Mouse (Mus musculus): ENCODE measurements at regions not wholly inside any gene's neighbourhood (a gene's known extent, or its start where the extent isn't known, plus 50 kb on each side); places are given as distances from the start of the nearest gene placed in this dataset.

GRCm38 (mm10) chr15:34775714-34776113 lies 418.0 kb upstream of the 9430069I07Rik start:
- Histone ChIP-seq H3K4me1 (replicated peaks; ENCODE audit: control insufficient read depth, insufficient read depth, low read length) (no peaks in the 10 kb centered on the region), H3K4me3 (ENCODE audit: low read depth, low read length) (no peak overlapping the region), H3K27me3 (ENCODE audit: control insufficient read depth, insufficient read depth, low read length) (no peaks in the 10 kb centered on the region), H3K36me3 (ENCODE audit: control insufficient read depth, insufficient read depth, low read length) (no peaks in the 10 kb centered on the region), H3K27ac (ENCODE audit: low read depth, low read length) (no peak overlapping the region), H3K4me2 (replicated peaks; ENCODE audit: low read depth, low read length) (no peak overlapping the region), H3K9me3 (ENCODE audit: control insufficient read depth, low read length) (no peaks in the 10 kb centered on the region), H3K9ac (ENCODE audit: low read depth, low read length) (no peak overlapping the region)
- no peak for ATAC-seq (ENCODE audit: low FRiP score)
- WGBS, result 79% methylated on average over 2 of the region's 2 CpGs
- no peak for DNase-seq (ENCODE audit: low spot score)

GRCm38 (mm10) chr15:34751746-34752145 lies 394.1 kb upstream of the 9430069I07Rik start:
- Histone ChIP-seq H3K4me3 (ENCODE audit: low read depth, low read length) (no peak overlapping the region), H3K27ac (ENCODE audit: low read depth, low read length) (no peak overlapping the region), H3K9ac (ENCODE audit: low read depth, low read length) (no peak overlapping the region), H3K4me1 (replicated peaks; ENCODE audit: control insufficient read depth, insufficient read depth, low read length) (no peaks in the 10 kb centered on the region), H3K36me3 (ENCODE audit: control insufficient read depth, insufficient read depth, low read length) (no peaks in the 10 kb centered on the region), H3K4me2 (replicated peaks; ENCODE audit: low read depth, low read length) (no peak overlapping the region), H3K9me3 (ENCODE audit: control insufficient read depth, low read length) (no peaks in the 10 kb centered on the region), H3K27me3 (ENCODE audit: control insufficient read depth, insufficient read depth, low read length) (no peaks in the 10 kb centered on the region)
- ATAC-seq (ENCODE audit: low FRiP score) (no peak), DNase-seq (ENCODE audit: low spot score) (no peak)
- WGBS, result 78% methylated on average over 2 of the region's 2 CpGs

GRCm38 (mm10) chr15:34751021-34751420 lies 393.3 kb upstream of the 9430069I07Rik start:
- H3K27ac ChIP-seq (ENCODE audit: low read depth, low read length), result no peak overlapping the region
- H3K4me1 ChIP-seq (replicated peaks; ENCODE audit: control insufficient read depth, insufficient read depth, low read length), result no peaks in the 10 kb centered on the region
- no peak for DNase-seq (ENCODE audit: low spot score)
- no peak overlapping the region for H3K4me3 ChIP-seq (ENCODE audit: low read depth, low read length)
- WGBS, result 90% methylated on average over 2 of the region's 2 CpGs
- H3K9ac ChIP-seq (ENCODE audit: low read depth, low read length), result no peak overlapping the region
- H3K27me3 ChIP-seq (ENCODE audit: control insufficient read depth, insufficient read depth, low read length), result no peaks in the 10 kb centered on the region
- no peaks in the 10 kb centered on the region for H3K9me3 ChIP-seq (ENCODE audit: control insufficient read depth, low read length)
- H3K4me2 ChIP-seq (replicated peaks; ENCODE audit: low read depth, low read length), result no peak overlapping the region
- no peak for ATAC-seq (ENCODE audit: low FRiP score)
- no peaks in the 10 kb centered on the region for H3K36me3 ChIP-seq (ENCODE audit: control insufficient read depth, insufficient read depth, low read length)

DNA sequence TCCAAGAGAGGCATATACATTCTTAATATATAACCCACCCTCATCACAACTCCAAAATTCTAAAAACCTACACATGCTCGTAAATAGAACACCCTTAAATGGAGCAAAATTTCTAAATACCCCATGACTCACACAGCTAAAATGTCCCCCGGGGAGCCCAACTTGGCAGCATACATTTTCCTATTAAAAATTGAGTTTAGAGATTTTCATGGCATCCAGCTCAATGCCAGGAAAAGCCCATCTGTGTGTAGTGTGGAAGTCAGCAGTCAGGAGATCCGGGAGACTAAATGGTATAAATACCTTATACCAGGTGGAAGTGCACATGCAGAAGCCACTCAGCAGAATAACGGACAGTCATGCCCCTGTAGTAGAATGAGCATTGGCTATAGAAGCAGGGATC lies 389.4 kb upstream of the 9430069I07Rik start:
- no peak overlapping the region for H3K4me2 ChIP-seq (replicated peaks; ENCODE audit: low read depth, low read length)
- ATAC-seq (ENCODE audit: low FRiP score), result no peak
- no peaks in the 10 kb centered on the region for H3K27me3 ChIP-seq (ENCODE audit: control insufficient read depth, insufficient read depth, low read length)
- no peak overlapping the region for H3K9ac ChIP-seq (ENCODE audit: low read depth, low read length)
- no peaks in the 10 kb centered on the region for H3K9me3 ChIP-seq (ENCODE audit: control insufficient read depth, low read length)
- no peak for DNase-seq (ENCODE audit: low spot score)
- H3K36me3 ChIP-seq (ENCODE audit: control insufficient read depth, insufficient read depth, low read length), result no peaks in the 10 kb centered on the region
- no peak overlapping the region for H3K4me3 ChIP-seq (ENCODE audit: low read depth, low read length)
- no peaks in the 10 kb centered on the region for H3K4me1 ChIP-seq (replicated peaks; ENCODE audit: control insufficient read depth, insufficient read depth, low read length)
- 88% methylated on average over 4 of the region's 4 CpGs for WGBS
- H3K27ac ChIP-seq (ENCODE audit: low read depth, low read length), result no peak overlapping the region

DNA sequence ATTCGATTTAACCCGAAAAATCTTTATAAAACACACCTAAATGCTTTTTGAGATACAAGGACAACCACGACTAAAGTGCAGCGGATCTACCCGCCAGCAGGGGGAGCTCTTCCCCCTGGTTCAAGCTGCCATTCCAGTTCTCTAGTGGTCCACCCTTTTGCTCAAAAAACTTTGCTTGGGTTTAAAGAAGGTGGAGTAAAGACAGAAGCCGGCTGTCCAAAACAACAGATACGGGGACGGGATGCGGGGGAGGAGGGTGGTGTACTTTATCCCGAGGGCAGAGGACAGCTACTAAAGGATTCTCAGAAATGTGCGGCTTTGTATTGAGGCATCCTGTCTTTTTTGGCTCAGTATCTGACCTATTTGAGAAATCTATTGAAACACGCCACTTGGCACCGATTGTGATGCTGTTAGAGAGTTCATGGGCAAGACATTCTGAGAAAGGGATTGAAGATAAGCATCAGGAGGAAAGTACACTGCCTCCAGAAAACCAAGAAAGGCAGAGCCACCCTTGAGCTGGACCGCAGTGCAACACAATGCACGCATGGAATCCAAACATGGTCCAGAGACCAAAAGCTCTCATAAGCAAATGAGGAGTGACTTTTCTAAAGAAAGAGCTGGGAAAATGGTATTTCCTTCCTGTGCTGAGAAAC lies 385.6 kb upstream of the 9430069I07Rik start:
- DNase-seq (ENCODE audit: low spot score), result peak; percentile 55
- ATAC-seq (ENCODE audit: low FRiP score), result no peak
- H3K27me3 ChIP-seq (ENCODE audit: control insufficient read depth, insufficient read depth, low read length), result no peaks in the 10 kb centered on the region
- H3K4me1 ChIP-seq (replicated peaks; ENCODE audit: control insufficient read depth, insufficient read depth, low read length), result no peaks in the 10 kb centered on the region
- H3K36me3 ChIP-seq (ENCODE audit: control insufficient read depth, insufficient read depth, low read length), result no peaks in the 10 kb centered on the region
- H3K4me2 ChIP-seq (replicated peaks; ENCODE audit: low read depth, low read length), result no peak overlapping the region
- WGBS, result 43% methylated on average over 15 of the region's 15 CpGs
- no peak overlapping the region for H3K27ac ChIP-seq (ENCODE audit: low read depth, low read length)
- no peak overlapping the region for H3K9ac ChIP-seq (ENCODE audit: low read depth, low read length)
- H3K9me3 ChIP-seq (ENCODE audit: control insufficient read depth, low read length), result no peaks in the 10 kb centered on the region
- no peak overlapping the region for H3K4me3 ChIP-seq (ENCODE audit: low read depth, low read length)

- no peak overlapping the region for H3K4me2 ChIP-seq (replicated peaks; ENCODE audit: low read depth, low read length)
- H3K9ac ChIP-seq (ENCODE audit: low read depth, low read length), result no peak overlapping the region
- H3K27ac ChIP-seq (ENCODE audit: low read depth, low read length), result no peak overlapping the region
- H3K27me3 ChIP-seq (ENCODE audit: control insufficient read depth, insufficient read depth, low read length), result no peaks in the 10 kb centered on the region
- 86% methylated on average over 4 of the region's 4 CpGs for WGBS
- ATAC-seq (ENCODE audit: low FRiP score) (no peak), DNase-seq (ENCODE audit: low spot score) (no peak)
- no peak overlapping the region for H3K4me3 ChIP-seq (ENCODE audit: low read depth, low read length)
- no peaks in the 10 kb centered on the region for H3K9me3 ChIP-seq (ENCODE audit: control insufficient read depth, low read length)
- no peaks in the 10 kb centered on the region for H3K4me1 ChIP-seq (replicated peaks; ENCODE audit: control insufficient read depth, insufficient read depth, low read length)
- H3K36me3 ChIP-seq (ENCODE audit: control insufficient read depth, insufficient read depth, low read length), result no peaks in the 10 kb centered on the region
These were observed 383.8 kb upstream of the 9430069I07Rik start for GRCm38 (mm10) chr15:34741488-34741887.

All from hindbrain, embryonic 11.5 days (tissue).